Mouse (Mus musculus): ENCODE measurements around the gene Rab5c. TPM values are rescaled to one million over a fixed set of nuclear protein-coding genes. Genes with fewer than 3 reads are reported as not detected.

The Rab5c gene
- polyA plus RNA-seq (2014; fragmentation: Nextera tagmentation; extraction: Ambion mirVana): 30.8 and 41.1 TPM in 2 replicates

GRCm38 (mm10) chr11:100738066-100738604, at the start of gene Rab5c:
Gene Rab5c, minus strand, starts transcription at chr11:100738215.
- Histone ChIP-seq H3K9ac (ENCODE audit: low read depth, low read length) (peak within 1 kb of the TSS; percentile 98), H3K27ac (ENCODE audit: low read depth, low read length) (peak within 1 kb of the TSS; percentile 80), H3K36me3 (ENCODE audit: control insufficient read depth, insufficient read depth, low read length) (no peaks in the 10 kb centered on the region), H3K4me3 (ENCODE audit: low read depth, low read length) (peak within 1 kb of the TSS; percentile 99), H3K4me2 (peak within 1 kb of the TSS; percentile 92), H3K9me3 (replicated peaks; ENCODE audit: control insufficient read depth, low read length) (no peaks in the 10 kb centered on the region), H3K4me1 (ENCODE audit: control insufficient read depth, insufficient read depth, low read length) (peaks cover 19% of the 10 kb centered on the region), H3K27me3 (ENCODE audit: control insufficient read depth, insufficient read depth, low read length) (peaks cover 6% of the 10 kb centered on the region; the same call in 1 of the 2 replicates)
- under 1% methylated on average over 39 of the region's 39 CpGs for WGBS (ENCODE audit: insufficient replicate concordance)
- peak; percentile 99 for ATAC-seq (replicated peaks; ENCODE audit: insufficient number of reproducible peaks, low FRiP score, low TSS enrichment)

GRCm38 (mm10) chr11:100785774-100786173, 47.8 kb upstream of the Rab5c start:
- Histone ChIP-seq H3K4me2 (no peak overlapping the region), H3K4me1 (ENCODE audit: control insufficient read depth, insufficient read depth, low read length) (peaks cover 10% of the 10 kb centered on the region), H3K36me3 (ENCODE audit: control insufficient read depth, insufficient read depth, low read length) (peaks cover 29% of the 10 kb centered on the region), H3K27ac (ENCODE audit: low read depth, low read length) (no peak overlapping the region), H3K9ac (ENCODE audit: low read depth, low read length) (no peak overlapping the region), H3K27me3 (ENCODE audit: control insufficient read depth, insufficient read depth, low read length) (no peaks in the 10 kb centered on the region), H3K4me3 (ENCODE audit: low read depth, low read length) (no peak overlapping the region), H3K9me3 (replicated peaks; ENCODE audit: control insufficient read depth, low read length) (no peaks in the 10 kb centered on the region)
- ATAC-seq (replicated peaks; ENCODE audit: insufficient number of reproducible peaks, low FRiP score, low TSS enrichment): no peak
- WGBS (ENCODE audit: insufficient replicate concordance): 96% methylated on average over 2 of the region's 2 CpGs

GRCm38 (mm10) chr11:100784286-100784685, 46.3 kb upstream of the Rab5c start:
- H3K36me3 ChIP-seq (ENCODE audit: control insufficient read depth, insufficient read depth, low read length): peaks cover 35% of the 10 kb centered on the region
- no peak overlapping the region for H3K27ac ChIP-seq (ENCODE audit: low read depth, low read length)
- no peak for ATAC-seq (replicated peaks; ENCODE audit: insufficient number of reproducible peaks, low FRiP score, low TSS enrichment)

GRCm38 (mm10) chr11:100782568-100782967, 44.6 kb upstream of the Rab5c start:
- no peak overlapping the region for H3K27ac ChIP-seq (ENCODE audit: low read depth, low read length)
- WGBS (ENCODE audit: insufficient replicate concordance): 85% methylated on average over 13 of the region's 13 CpGs
- H3K4me1 ChIP-seq (ENCODE audit: control insufficient read depth, insufficient read depth, low read length): peaks cover 10% of the 10 kb centered on the region
- peaks cover 25% of the 10 kb centered on the region for H3K36me3 ChIP-seq (ENCODE audit: control insufficient read depth, insufficient read depth, low read length)
- no peak overlapping the region for H3K4me2 ChIP-seq
- H3K27me3 ChIP-seq (ENCODE audit: control insufficient read depth, insufficient read depth, low read length): no peaks in the 10 kb centered on the region
- H3K4me3 ChIP-seq (ENCODE audit: low read depth, low read length): no peak overlapping the region
- no peak overlapping the region for H3K9ac ChIP-seq (ENCODE audit: low read depth, low read length)
- no peak for ATAC-seq (replicated peaks; ENCODE audit: insufficient number of reproducible peaks, low FRiP score, low TSS enrichment)
- H3K9me3 ChIP-seq (replicated peaks; ENCODE audit: control insufficient read depth, low read length): no peaks in the 10 kb centered on the region

More at GRCm38 (mm10) chr11:100784286-100784685, 46.3 kb upstream of the Rab5c start:
- Histone ChIP-seq H3K9me3 (replicated peaks; ENCODE audit: control insufficient read depth, low read length) (no peaks in the 10 kb centered on the region), H3K4me2 (no peak overlapping the region), H3K4me3 (ENCODE audit: low read depth, low read length) (no peak overlapping the region), H3K4me1 (ENCODE audit: control insufficient read depth, insufficient read depth, low read length) (peaks cover 10% of the 10 kb centered on the region), H3K27me3 (ENCODE audit: control insufficient read depth, insufficient read depth, low read length) (no peaks in the 10 kb centered on the region), H3K9ac (ENCODE audit: low read depth, low read length) (no peak overlapping the region)
- WGBS (ENCODE audit: insufficient replicate concordance): 81% methylated on average over 8 of the region's 8 CpGs

- no peak overlapping the region for H3K4me2 ChIP-seq
- no peaks in the 10 kb centered on the region for H3K27me3 ChIP-seq (ENCODE audit: control insufficient read depth, insufficient read depth, low read length)
- H3K9ac ChIP-seq (ENCODE audit: low read depth, low read length): no peak overlapping the region; the same call in 1 of the 2 replicates
- peaks cover 10% of the 10 kb centered on the region for H3K4me1 ChIP-seq (ENCODE audit: control insufficient read depth, insufficient read depth, low read length)
- 73% methylated on average over 15 of the region's 15 CpGs for WGBS (ENCODE audit: insufficient replicate concordance)
- H3K4me3 ChIP-seq (ENCODE audit: low read depth, low read length): no peak overlapping the region
- no peaks in the 10 kb centered on the region for H3K9me3 ChIP-seq (replicated peaks; ENCODE audit: control insufficient read depth, low read length)
- ATAC-seq (replicated peaks; ENCODE audit: insufficient number of reproducible peaks, low FRiP score, low TSS enrichment): no peak
- peaks cover 22% of the 10 kb centered on the region for H3K36me3 ChIP-seq (ENCODE audit: control insufficient read depth, insufficient read depth, low read length)
- H3K27ac ChIP-seq (ENCODE audit: low read depth, low read length): no peak overlapping the region
Measured at GRCm38 (mm10) chr11:100781763-100782475, 43.9 kb upstream of the Rab5c start.

GRCm38 (mm10) chr11:100780247-100780646, 42.2 kb upstream of the Rab5c start:
- Histone ChIP-seq H3K27ac (ENCODE audit: low read depth, low read length) (no peak overlapping the region), H3K36me3 (ENCODE audit: control insufficient read depth, insufficient read depth, low read length) (peaks cover 16% of the 10 kb centered on the region)

GRCm38 (mm10) chr11:100778069-100778468, 40.1 kb upstream of the Rab5c start:
- Histone ChIP-seq H3K36me3 (ENCODE audit: control insufficient read depth, insufficient read depth, low read length) (peaks cover 14% of the 10 kb centered on the region), H3K4me1 (ENCODE audit: control insufficient read depth, insufficient read depth, low read length) (peaks cover 10% of the 10 kb centered on the region), H3K9ac (ENCODE audit: low read depth, low read length) (no peak overlapping the region), H3K4me2 (no peak overlapping the region), H3K27ac (ENCODE audit: low read depth, low read length) (no peak overlapping the region), H3K9me3 (replicated peaks; ENCODE audit: control insufficient read depth, low read length) (no peaks in the 10 kb centered on the region), H3K27me3 (ENCODE audit: control insufficient read depth, insufficient read depth, low read length) (no peaks in the 10 kb centered on the region), H3K4me3 (ENCODE audit: low read depth, low read length) (no peak overlapping the region)
- 53% methylated on average over 3 of the region's 3 CpGs for WGBS (ENCODE audit: insufficient replicate concordance)
- ATAC-seq (replicated peaks; ENCODE audit: insufficient number of reproducible peaks, low FRiP score, low TSS enrichment): no peak

More at GRCm38 (mm10) chr11:100780247-100780646, 42.2 kb upstream of the Rab5c start:
- no peaks in the 10 kb centered on the region for H3K9me3 ChIP-seq (replicated peaks; ENCODE audit: control insufficient read depth, low read length)
- H3K9ac ChIP-seq (ENCODE audit: low read depth, low read length): no peak overlapping the region
- WGBS (ENCODE audit: insufficient replicate concordance): 77% methylated on average over 8 of the region's 8 CpGs
- H3K4me2 ChIP-seq: no peak overlapping the region
- no peak for ATAC-seq (replicated peaks; ENCODE audit: insufficient number of reproducible peaks, low FRiP score, low TSS enrichment)
- no peaks in the 10 kb centered on the region for H3K27me3 ChIP-seq (ENCODE audit: control insufficient read depth, insufficient read depth, low read length)
- peaks cover 10% of the 10 kb centered on the region for H3K4me1 ChIP-seq (ENCODE audit: control insufficient read depth, insufficient read depth, low read length)
- no peak overlapping the region for H3K4me3 ChIP-seq (ENCODE audit: low read depth, low read length)

GRCm38 (mm10) chr11:100775921-100776320, 37.9 kb upstream of the Rab5c start:
- WGBS (ENCODE audit: insufficient replicate concordance): 79% methylated on average over 10 of the region's 10 CpGs
- Histone ChIP-seq H3K27me3 (ENCODE audit: control insufficient read depth, insufficient read depth, low read length) (no peaks in the 10 kb centered on the region), H3K36me3 (ENCODE audit: control insufficient read depth, insufficient read depth, low read length) (peaks cover 7% of the 10 kb centered on the region; the same call in 1 of the 2 replicates), H3K4me1 (ENCODE audit: control insufficient read depth, insufficient read depth, low read length) (no peaks in the 10 kb centered on the region), H3K27ac (ENCODE audit: low read depth, low read length) (no peak overlapping the region), H3K9ac (ENCODE audit: low read depth, low read length) (no peak overlapping the region), H3K4me2 (no peak overlapping the region), H3K4me3 (ENCODE audit: low read depth, low read length) (no peak overlapping the region), H3K9me3 (replicated peaks; ENCODE audit: control insufficient read depth, low read length) (no peaks in the 10 kb centered on the region)
- ATAC-seq (replicated peaks; ENCODE audit: insufficient number of reproducible peaks, low FRiP score, low TSS enrichment): no peak

Data from heart, embryonic 11.5 days (tissue).